Mouse (Mus musculus): ENCODE results near the gene Slc4a4. TPM values are rescaled to one million over a fixed set of nuclear protein-coding genes. Genes with fewer than 3 reads are reported as not detected.

Slc4a4 gene
- polyA plus RNA-seq, 1 experiment from 2014 or later, result 4.6 TPM

DNA sequence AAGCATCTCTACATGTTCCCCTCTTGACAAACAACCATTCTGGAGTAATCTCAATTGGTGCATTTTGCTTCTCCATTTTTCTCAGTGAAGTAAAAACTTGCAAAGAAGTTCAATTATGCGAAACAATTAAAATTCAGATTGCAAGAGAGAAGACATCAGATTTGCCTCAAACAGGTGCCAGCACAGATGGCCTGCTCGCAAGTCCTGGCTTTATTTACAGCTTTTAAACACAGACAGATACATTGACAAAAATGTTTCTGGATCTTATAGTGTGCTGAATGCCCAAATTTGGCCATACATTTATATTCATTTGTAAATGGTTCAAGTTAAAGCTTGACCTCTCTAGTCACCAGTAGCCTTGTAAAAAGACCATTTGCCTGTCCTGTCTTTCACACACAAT lies 169.8 kb downstream of the Slc4a4 start:
- H3K9me3 ChIP-seq (ENCODE audit: control insufficient read depth), result no peaks in the 10 kb centered on the region
- no peaks in the 10 kb centered on the region for H3K27me3 ChIP-seq (replicated peaks; ENCODE audit: control insufficient read depth, insufficient read depth, low read length)
- no peak for ATAC-seq
- H3K36me3 ChIP-seq (ENCODE audit: control insufficient read depth, insufficient read depth), result no peaks in the 10 kb centered on the region
- 86% methylated on average over 2 of the region's 2 CpGs for WGBS
- no peak for TF ChIP-seq CTCF (IDR thresholded peaks at IDR 0.05; ENCODE audit: low read depth)
- H3K27ac ChIP-seq (ENCODE audit: low read depth, low read length), result no peak overlapping the region
- no peaks in the 10 kb centered on the region for H3K4me1 ChIP-seq (replicated peaks; ENCODE audit: control insufficient read depth, insufficient read depth, low read length)
- no peak overlapping the region for H3K4me2 ChIP-seq (replicated peaks; ENCODE audit: low read depth)
- H3K9ac ChIP-seq (ENCODE audit: low read depth, low read length), result no peak overlapping the region
- no peak overlapping the region for H3K4me3 ChIP-seq (ENCODE audit: low read depth, low read length)

DNA sequence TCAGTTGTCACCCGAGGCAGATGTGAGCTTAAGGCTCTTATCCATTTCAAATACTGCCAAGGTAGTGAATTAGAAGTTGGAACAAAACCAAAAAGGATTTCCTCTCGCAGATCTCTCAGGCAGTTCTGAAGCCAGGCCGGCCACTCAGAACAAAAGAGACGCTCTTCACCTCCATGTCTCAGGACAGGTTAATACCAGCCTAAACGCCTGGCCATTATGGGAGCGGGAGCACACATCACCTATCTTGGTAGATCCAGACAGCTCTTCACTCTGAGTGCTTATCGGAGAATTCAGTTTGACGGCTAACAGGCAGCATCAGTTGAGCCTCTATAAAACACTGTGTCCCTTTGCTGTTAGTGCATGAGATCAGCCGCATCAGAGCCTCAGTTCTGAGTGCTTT lies 174.5 kb downstream of the Slc4a4 start:
- Histone ChIP-seq H3K4me2 (replicated peaks; ENCODE audit: low read depth) (no peak overlapping the region), H3K4me3 (ENCODE audit: low read depth, low read length) (no peak overlapping the region), H3K27ac (ENCODE audit: low read depth, low read length) (no peak overlapping the region), H3K27me3 (replicated peaks; ENCODE audit: control insufficient read depth, insufficient read depth, low read length) (no peaks in the 10 kb centered on the region), H3K36me3 (ENCODE audit: control insufficient read depth, insufficient read depth) (no peaks in the 10 kb centered on the region), H3K4me1 (replicated peaks; ENCODE audit: control insufficient read depth, insufficient read depth, low read length) (no peaks in the 10 kb centered on the region), H3K9ac (ENCODE audit: low read depth, low read length) (no peak overlapping the region), H3K9me3 (ENCODE audit: control insufficient read depth) (no peaks in the 10 kb centered on the region)
- no peak for ATAC-seq
- no peak for TF ChIP-seq CTCF (IDR thresholded peaks at IDR 0.05; ENCODE audit: low read depth)
- WGBS, result 68% methylated on average over 9 of the region's 9 CpGs

DNA sequence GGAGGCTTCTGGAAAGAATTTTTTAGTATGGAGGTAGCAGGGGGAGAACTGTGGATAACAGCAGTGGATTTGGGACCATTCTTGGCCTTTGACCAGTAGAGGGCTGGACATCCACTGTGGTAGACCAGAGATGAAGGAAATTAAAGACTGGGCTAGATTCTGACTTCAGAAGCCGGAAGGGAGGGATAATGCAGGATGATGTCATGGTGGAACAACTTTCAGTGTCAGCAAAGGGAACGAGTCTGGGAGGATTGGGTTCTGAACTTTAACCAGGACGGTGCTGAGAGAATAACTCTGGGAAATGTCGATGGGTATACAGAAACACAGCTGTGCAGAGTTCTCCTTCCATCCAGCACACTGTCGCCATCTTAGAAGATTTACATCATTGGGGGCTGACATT lies 175.7 kb downstream of the Slc4a4 start:
- no peaks in the 10 kb centered on the region for H3K27me3 ChIP-seq (replicated peaks; ENCODE audit: control insufficient read depth, insufficient read depth, low read length)
- H3K9ac ChIP-seq (ENCODE audit: low read depth, low read length), result no peak overlapping the region
- no peaks in the 10 kb centered on the region for H3K9me3 ChIP-seq (ENCODE audit: control insufficient read depth)
- no peak for TF ChIP-seq CTCF (IDR thresholded peaks at IDR 0.05; ENCODE audit: low read depth)
- H3K27ac ChIP-seq (ENCODE audit: low read depth, low read length), result no peak overlapping the region; the same call in 1 of the 2 replicates
- no peak overlapping the region for H3K4me3 ChIP-seq (ENCODE audit: low read depth, low read length)
- no peaks in the 10 kb centered on the region for H3K4me1 ChIP-seq (replicated peaks; ENCODE audit: control insufficient read depth, insufficient read depth, low read length)
- no peaks in the 10 kb centered on the region for H3K36me3 ChIP-seq (ENCODE audit: control insufficient read depth, insufficient read depth)
- no peak for ATAC-seq
- 63% methylated on average over 5 of the region's 5 CpGs for WGBS
- no peak overlapping the region for H3K4me2 ChIP-seq (replicated peaks; ENCODE audit: low read depth)

DNA sequence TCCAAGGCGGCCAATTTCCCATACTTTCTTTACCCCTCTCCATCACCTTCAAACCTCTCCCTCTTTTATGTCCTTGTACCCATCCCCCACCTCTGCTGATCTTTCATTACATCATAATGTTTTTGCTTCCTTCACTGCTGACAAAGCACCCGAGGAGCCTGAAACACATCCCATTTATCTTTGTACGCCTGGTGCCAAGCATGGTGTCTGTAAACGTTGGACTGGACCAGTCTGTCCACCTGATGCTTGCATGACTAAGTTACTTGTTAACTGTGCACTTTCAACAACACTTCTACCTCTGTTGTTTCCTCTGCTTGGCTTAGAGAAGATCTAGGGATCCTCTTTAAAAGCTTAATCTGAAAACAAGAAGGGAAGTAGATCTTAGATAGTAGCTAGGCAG lies 180.5 kb downstream of the Slc4a4 start:
- no peak for TF ChIP-seq CTCF (IDR thresholded peaks at IDR 0.05; ENCODE audit: low read depth)
- no peak overlapping the region for H3K27ac ChIP-seq (ENCODE audit: low read depth, low read length)
- H3K27me3 ChIP-seq (replicated peaks; ENCODE audit: control insufficient read depth, insufficient read depth, low read length), result no peaks in the 10 kb centered on the region
- no peaks in the 10 kb centered on the region for H3K36me3 ChIP-seq (ENCODE audit: control insufficient read depth, insufficient read depth)
- peaks cover 3% of the 10 kb centered on the region; the same call in 1 of the 2 replicates for H3K4me1 ChIP-seq (replicated peaks; ENCODE audit: control insufficient read depth, insufficient read depth, low read length)
- ATAC-seq, result no peak
- H3K9ac ChIP-seq (ENCODE audit: low read depth, low read length), result no peak overlapping the region
- H3K4me2 ChIP-seq (replicated peaks; ENCODE audit: low read depth), result no peak overlapping the region
- H3K4me3 ChIP-seq (ENCODE audit: low read depth, low read length), result no peak overlapping the region
- 58% methylated on average over 4 of the region's 4 CpGs for WGBS
- no peaks in the 10 kb centered on the region for H3K9me3 ChIP-seq (ENCODE audit: control insufficient read depth)

DNA sequence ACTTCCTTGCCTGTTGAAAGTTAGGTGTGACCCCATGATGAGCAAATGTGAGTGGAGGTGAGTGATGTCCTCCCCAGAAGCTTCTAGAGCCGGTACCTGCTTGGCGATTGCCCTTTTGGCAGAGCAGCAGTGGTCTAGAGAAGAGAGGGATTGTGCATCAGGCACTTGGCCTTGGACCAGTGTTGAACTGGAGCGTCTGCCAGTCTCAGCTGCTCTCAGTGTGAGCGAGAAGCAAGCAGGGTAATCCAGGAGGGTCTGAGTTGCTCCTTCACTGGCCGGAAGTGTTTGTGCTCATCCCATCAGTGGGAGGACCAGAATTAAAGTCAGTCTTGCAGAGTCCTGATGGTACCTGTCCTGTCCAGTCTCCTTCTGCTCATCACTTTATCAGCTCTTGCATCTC lies 181.5 kb downstream of the Slc4a4 start:
- H3K9me3 ChIP-seq (ENCODE audit: control insufficient read depth), result no peaks in the 10 kb centered on the region
- H3K27ac ChIP-seq (ENCODE audit: low read depth, low read length), result no peak overlapping the region
- H3K27me3 ChIP-seq (replicated peaks; ENCODE audit: control insufficient read depth, insufficient read depth, low read length), result no peaks in the 10 kb centered on the region
- no peak overlapping the region for H3K4me3 ChIP-seq (ENCODE audit: low read depth, low read length)
- H3K4me1 ChIP-seq (replicated peaks; ENCODE audit: control insufficient read depth, insufficient read depth, low read length), result peaks cover 3% of the 10 kb centered on the region; the same call in 1 of the 2 replicates
- H3K4me2 ChIP-seq (replicated peaks; ENCODE audit: low read depth), result no peak overlapping the region
- TF ChIP-seq CTCF (IDR thresholded peaks at IDR 0.05; ENCODE audit: low read depth), result no peak
- H3K9ac ChIP-seq (ENCODE audit: low read depth, low read length), result no peak overlapping the region
- WGBS, result 92% methylated on average over 5 of the region's 5 CpGs
- no peak for ATAC-seq
- H3K36me3 ChIP-seq (ENCODE audit: control insufficient read depth, insufficient read depth), result no peaks in the 10 kb centered on the region

DNA sequence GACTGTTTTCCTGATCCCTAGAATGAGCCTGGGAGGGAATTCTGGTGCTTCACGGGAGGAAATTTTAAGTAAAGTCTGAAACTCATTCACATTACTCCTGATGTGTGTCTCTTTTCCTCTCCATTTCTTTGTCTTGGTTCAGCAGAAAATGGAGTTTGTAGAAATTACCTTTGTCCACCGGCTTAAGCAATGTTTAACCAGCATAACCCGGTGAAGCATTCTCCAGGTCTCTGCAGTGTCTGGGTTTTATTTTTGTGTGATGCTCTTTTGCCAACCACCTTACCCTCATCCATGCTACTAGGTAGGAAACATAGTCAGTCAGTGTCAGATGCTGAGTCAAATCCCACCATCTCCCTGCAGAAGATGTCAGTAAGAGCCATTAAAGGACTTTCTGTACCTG lies 183.4 kb downstream of the Slc4a4 start:
- no peaks in the 10 kb centered on the region for H3K9me3 ChIP-seq (ENCODE audit: control insufficient read depth)
- no peak for TF ChIP-seq CTCF (IDR thresholded peaks at IDR 0.05; ENCODE audit: low read depth)

DNA sequence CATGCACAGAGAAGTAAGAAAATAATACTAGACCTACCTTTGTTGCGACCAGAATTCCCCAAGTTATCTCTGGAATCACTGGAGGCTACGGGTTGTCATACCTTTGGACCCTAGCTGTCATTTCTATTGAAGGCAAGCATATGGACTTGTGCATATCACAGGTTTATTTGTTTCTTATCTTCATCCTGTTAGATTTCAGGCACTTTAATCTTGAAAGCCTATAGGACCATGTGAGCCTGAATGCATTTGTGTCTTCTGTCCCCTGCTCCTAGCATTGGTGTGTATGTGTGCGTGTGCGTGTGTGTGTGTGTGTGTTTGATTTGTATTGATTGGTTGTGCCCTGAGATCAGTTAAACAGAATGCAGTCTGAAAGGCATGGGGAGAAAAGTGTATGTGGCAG lies 185.3 kb downstream of the Slc4a4 start:
- no peaks in the 10 kb centered on the region for H3K27me3 ChIP-seq (replicated peaks; ENCODE audit: control insufficient read depth, insufficient read depth, low read length)
- ATAC-seq, result no peak; the same call in 1 of the 2 replicates
- H3K36me3 ChIP-seq (ENCODE audit: control insufficient read depth, insufficient read depth), result no peaks in the 10 kb centered on the region
- no peaks in the 10 kb centered on the region for H3K9me3 ChIP-seq (ENCODE audit: control insufficient read depth)
- no peak overlapping the region for H3K9ac ChIP-seq (ENCODE audit: low read depth, low read length)
- peaks cover 3% of the 10 kb centered on the region; the same call in 1 of the 2 replicates for H3K4me1 ChIP-seq (replicated peaks; ENCODE audit: control insufficient read depth, insufficient read depth, low read length)
- no peak overlapping the region for H3K27ac ChIP-seq (ENCODE audit: low read depth, low read length)
- no peak overlapping the region for H3K4me3 ChIP-seq (ENCODE audit: low read depth, low read length)
- 46% methylated on average over 4 of the region's 4 CpGs for WGBS
- TF ChIP-seq CTCF (IDR thresholded peaks at IDR 0.05; ENCODE audit: low read depth), result no peak
- H3K4me2 ChIP-seq (replicated peaks; ENCODE audit: low read depth), result no peak overlapping the region

More for the DNA sequence above, 183.4 kb downstream of the Slc4a4 start:
- H3K27ac ChIP-seq (ENCODE audit: low read depth, low read length), result no peak overlapping the region
- 80% methylated on average over 3 of the region's 3 CpGs for WGBS
- peaks cover 3% of the 10 kb centered on the region; the same call in 1 of the 2 replicates for H3K4me1 ChIP-seq (replicated peaks; ENCODE audit: control insufficient read depth, insufficient read depth, low read length)
- H3K27me3 ChIP-seq (replicated peaks; ENCODE audit: control insufficient read depth, insufficient read depth, low read length), result no peaks in the 10 kb centered on the region
- ATAC-seq, result no peak
- H3K36me3 ChIP-seq (ENCODE audit: control insufficient read depth, insufficient read depth), result no peaks in the 10 kb centered on the region
- no peak overlapping the region for H3K9ac ChIP-seq (ENCODE audit: low read depth, low read length)
- no peak overlapping the region for H3K4me2 ChIP-seq (replicated peaks; ENCODE audit: low read depth)
- no peak overlapping the region for H3K4me3 ChIP-seq (ENCODE audit: low read depth, low read length)
